Mouse (Mus musculus) midbrain, embryonic 12.5 days (tissue): ENCODE measurements around the gene Card11. TPM values are rescaled to one million over a fixed set of nuclear protein-coding genes. Genes with fewer than 3 reads are reported as not detected.

ENCODE experiments used
- ATAC-seq: fragments of 200-750 bp; cut with Nextera tagmentation; 2 replicates; pipeline ENCODE4 v1.8.0; 2017; ENCODE audit warnings: low read depth, moderate TSS enrichment, moderate library complexity; ENCODE audit not compliant: low FRiP score
- H3K27ac ChIP-seq: fragments of 300-500 bp; sonication (generic); replicated peaks from 2 replicates; pipeline ENCODE4 v1.5.1; 2016; ENCODE audit warnings: mild to moderate bottlenecking
- H3K27me3 ChIP-seq: fragments of 300-500 bp; sonication (generic); 2 replicates; pipeline ENCODE4 v1.6.1; 2016; ENCODE audit warnings: mild to moderate bottlenecking
- H3K36me3 ChIP-seq: fragments of 300-500 bp; sonication (generic); 2 replicates; pipeline ENCODE4 v1.6.1; 2016
- H3K4me1 ChIP-seq: fragments of 300-500 bp; sonication (generic); 2 replicates; pipeline ENCODE4 v1.6.1; 2016
- H3K4me2 ChIP-seq: fragments of 300-500 bp; sonication (generic); replicated peaks from 2 replicates; pipeline ENCODE4 v1.6.1; 2016; ENCODE audit warnings: mild to moderate bottlenecking, moderate library complexity
- H3K4me3 ChIP-seq: fragments of 300-500 bp; sonication (generic); 2 replicates; pipeline ENCODE4 v1.5.1; 2016; ENCODE audit warnings: mild to moderate bottlenecking
- H3K9ac ChIP-seq: fragments of 300-500 bp; sonication (generic); replicated peaks from 2 replicates; pipeline ENCODE4 v1.6.1; 2016; ENCODE audit warnings: mild to moderate bottlenecking, moderate library complexity
- H3K9me3 ChIP-seq: fragments of 300-500 bp; sonication (generic); 2 replicates; pipeline ENCODE4 v1.6.1; 2016; ENCODE audit warnings: mild to moderate bottlenecking
- WGBS: fragments of 180-500 bp; shearing (Covaris S2); methylation state at CpG from one replicate; pipeline ENCODE4 v1.1.7; 2016; 5-methylcytosine and 5-hydroxymethylcytosine counted together
- polyA plus RNA-seq: library from polyadenylated mRNA; unstranded; fragments of >200 nt; fragmentation: Nextera tagmentation; extraction: Ambion mirVana; gene quantifications from 2 replicates; pipeline ENCODE4 v1.2.1, GENCODE M21; 2016

The Card11 gene
- polyA plus RNA-seq, 1 experiment from 2014 or later, result 0.06 TPM

DNA sequence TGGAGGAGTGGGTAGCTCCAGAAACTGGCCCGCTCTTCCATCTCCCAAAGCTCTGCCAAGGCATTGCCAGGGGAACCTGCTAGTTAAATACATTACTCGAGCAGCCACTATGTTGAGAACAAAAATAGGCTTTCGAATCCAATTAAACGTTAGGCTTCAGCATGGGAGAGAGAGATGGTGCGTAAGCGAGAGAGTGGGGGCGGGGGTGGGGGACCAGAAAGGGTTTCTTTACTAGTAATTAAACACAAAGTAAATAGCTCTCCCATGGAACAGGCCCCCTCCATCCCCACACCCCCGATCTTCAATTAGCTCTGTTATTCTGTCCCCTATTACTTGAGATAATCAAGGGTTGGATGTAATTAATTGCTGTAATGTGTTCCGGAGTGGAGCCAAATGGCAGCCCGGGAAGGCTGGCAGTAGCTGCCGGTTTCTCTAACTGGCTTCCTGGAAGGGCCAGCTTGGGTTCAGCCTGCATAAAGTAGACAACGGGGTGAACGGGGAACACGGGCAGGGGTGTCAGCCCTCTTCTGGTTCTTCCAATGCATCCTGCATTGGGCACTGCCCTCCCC lies 59.4 kb downstream of the Card11 start:
- 77% methylated on average over 14 of the region's 14 CpGs for WGBS
- H3K4me2 ChIP-seq, result no peak overlapping the region
- no peaks in the 10 kb centered on the region for H3K27me3 ChIP-seq
- H3K9ac ChIP-seq, result no peak overlapping the region
- no peak overlapping the region for H3K4me3 ChIP-seq
- no peaks in the 10 kb centered on the region for H3K9me3 ChIP-seq
- ATAC-seq, result no peak
- H3K36me3 ChIP-seq, result no peaks in the 10 kb centered on the region
- H3K27ac ChIP-seq, result no peak overlapping the region
- peaks cover 10% of the 10 kb centered on the region; the same call in 1 of the 2 replicates for H3K4me1 ChIP-seq

DNA sequence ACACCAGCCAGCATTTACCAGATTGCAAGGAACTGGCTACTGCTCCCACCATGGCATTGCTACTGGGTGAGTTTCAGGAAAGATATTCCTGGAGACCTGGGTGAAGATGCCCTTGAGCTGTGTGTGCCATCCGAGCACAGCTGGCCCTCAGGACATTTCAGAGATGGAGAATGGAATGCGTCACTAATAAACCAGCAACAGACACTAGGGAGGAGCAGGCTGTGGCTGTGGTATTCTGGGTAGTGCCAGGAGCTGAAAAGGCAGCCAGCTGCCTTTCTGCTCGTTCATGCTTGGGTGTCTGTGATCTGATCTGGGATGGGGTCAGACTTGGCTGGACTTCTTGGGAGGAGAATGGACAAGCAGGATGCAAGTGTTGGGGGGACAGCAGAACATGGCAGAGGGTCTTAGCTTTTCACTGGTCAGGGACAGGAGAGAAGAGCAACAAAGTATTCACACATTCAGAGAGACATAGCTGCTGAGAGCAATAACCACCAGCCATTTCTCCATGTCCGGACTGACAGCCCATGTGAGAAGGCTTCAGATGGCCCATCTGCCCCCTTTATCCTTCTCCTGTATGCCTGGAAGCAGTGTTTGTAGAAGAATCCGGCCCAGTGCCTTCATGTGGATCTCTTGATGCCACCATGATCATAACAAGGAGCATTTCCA lies 60.0 kb downstream of the Card11 start:
- Histone ChIP-seq H3K4me3 (no peak overlapping the region), H3K4me2 (no peak overlapping the region), H3K4me1 (peaks cover 10% of the 10 kb centered on the region; the same call in 1 of the 2 replicates), H3K27ac (no peak overlapping the region), H3K36me3 (no peaks in the 10 kb centered on the region), H3K9me3 (no peaks in the 10 kb centered on the region), H3K9ac (no peak overlapping the region), H3K27me3 (no peaks in the 10 kb centered on the region)
- WGBS, result 72% methylated on average over 5 of the region's 5 CpGs
- ATAC-seq, result no peak

DNA sequence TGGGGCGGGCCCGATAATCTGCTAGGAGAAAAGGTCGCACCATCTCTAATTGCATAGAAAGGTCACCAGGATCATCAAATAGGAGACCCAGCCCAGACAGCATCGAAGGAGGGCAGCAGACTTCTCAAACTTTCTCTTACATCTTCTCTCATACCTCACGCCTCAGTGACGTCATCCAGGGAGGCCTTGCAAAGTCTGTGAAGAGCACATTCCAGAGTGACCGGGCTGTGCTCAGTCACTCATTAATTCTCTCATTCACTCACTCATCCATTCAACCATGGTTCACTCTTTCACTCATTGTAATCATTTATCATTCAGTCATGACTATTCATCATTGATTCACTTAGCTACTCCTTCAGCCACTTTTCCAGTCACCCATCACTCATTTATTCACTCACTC lies 63.6 kb downstream of the Card11 start:
- no peak for ATAC-seq
- peaks cover 10% of the 10 kb centered on the region; the same call in 1 of the 2 replicates for H3K4me1 ChIP-seq
- H3K27me3 ChIP-seq, result no peaks in the 10 kb centered on the region
- H3K4me2 ChIP-seq, result no peak overlapping the region
- H3K4me3 ChIP-seq, result no peak overlapping the region
- H3K36me3 ChIP-seq, result no peaks in the 10 kb centered on the region
- no peaks in the 10 kb centered on the region for H3K9me3 ChIP-seq
- no peak overlapping the region for H3K27ac ChIP-seq
- WGBS, result 79% methylated on average over 7 of the region's 7 CpGs
- H3K9ac ChIP-seq, result no peak overlapping the region

DNA sequence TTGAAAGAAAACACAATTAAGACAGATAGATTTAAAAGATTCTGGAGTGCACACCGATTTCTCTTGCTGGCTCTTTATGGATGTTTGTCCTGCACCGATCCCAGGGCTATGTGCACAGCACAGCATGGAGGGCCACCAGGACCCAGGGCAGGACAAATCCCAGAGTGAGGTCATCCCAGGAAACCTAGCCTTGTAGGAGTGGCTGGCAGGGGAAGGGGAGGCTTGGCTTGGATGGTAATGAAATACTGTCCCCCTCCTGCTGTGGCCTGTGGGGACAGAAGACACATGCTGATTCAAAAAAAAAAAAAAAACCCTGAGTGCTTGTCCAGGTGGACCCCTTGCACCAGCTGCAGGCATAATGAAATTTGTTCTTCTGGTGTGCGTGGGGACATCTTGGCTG lies 64.5 kb downstream of the Card11 start:
- H3K9me3 ChIP-seq, result no peaks in the 10 kb centered on the region
- ATAC-seq, result no peak
- no peak overlapping the region for H3K9ac ChIP-seq
- H3K27me3 ChIP-seq, result no peaks in the 10 kb centered on the region
- peaks cover 10% of the 10 kb centered on the region; the same call in 1 of the 2 replicates for H3K4me1 ChIP-seq
- no peak overlapping the region for H3K27ac ChIP-seq
- 92% methylated on average over 3 of the region's 3 CpGs for WGBS
- H3K4me3 ChIP-seq, result no peak overlapping the region
- H3K4me2 ChIP-seq, result no peak overlapping the region
- H3K36me3 ChIP-seq, result no peaks in the 10 kb centered on the region

DNA sequence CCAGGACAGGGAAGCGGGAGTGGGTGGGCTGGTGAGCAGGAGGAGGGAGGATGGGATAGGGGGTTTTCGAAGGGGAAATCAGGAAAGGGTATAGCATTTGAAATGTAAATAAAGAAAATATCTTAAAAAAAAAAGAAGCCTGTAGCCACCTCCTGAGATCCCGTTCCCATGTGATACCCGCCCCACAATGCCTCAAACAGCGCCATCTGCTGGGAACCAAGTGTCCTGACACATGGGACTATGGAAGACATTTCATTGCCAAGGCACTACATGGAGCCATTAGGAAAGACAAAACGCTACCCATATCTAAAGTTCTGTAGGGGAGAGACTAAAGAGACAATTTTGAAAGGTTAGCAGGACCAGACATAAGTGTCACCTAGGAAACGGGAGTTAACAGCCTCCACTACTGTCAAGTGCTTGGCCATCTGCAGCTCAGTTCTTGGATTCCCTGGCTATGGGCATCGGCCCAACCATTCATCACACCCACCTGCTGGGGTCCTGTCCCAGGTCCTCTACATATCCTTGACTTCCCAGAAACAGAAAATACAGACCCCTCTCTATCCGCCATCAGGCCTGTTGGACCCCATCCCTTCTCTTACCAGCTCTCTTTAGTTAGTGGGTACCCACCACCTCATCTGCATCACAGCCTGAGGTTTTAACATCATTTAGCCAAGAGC lies 65.6 kb downstream of the Card11 start:
- Histone ChIP-seq H3K27me3 (no peaks in the 10 kb centered on the region), H3K36me3 (no peaks in the 10 kb centered on the region), H3K4me3 (no peak overlapping the region), H3K9me3 (no peaks in the 10 kb centered on the region), H3K4me2 (no peak overlapping the region), H3K9ac (no peak overlapping the region), H3K27ac (no peak overlapping the region), H3K4me1 (no peaks in the 10 kb centered on the region)
- WGBS, result 82% methylated on average over 9 of the region's 9 CpGs
- ATAC-seq, result no peak

DNA sequence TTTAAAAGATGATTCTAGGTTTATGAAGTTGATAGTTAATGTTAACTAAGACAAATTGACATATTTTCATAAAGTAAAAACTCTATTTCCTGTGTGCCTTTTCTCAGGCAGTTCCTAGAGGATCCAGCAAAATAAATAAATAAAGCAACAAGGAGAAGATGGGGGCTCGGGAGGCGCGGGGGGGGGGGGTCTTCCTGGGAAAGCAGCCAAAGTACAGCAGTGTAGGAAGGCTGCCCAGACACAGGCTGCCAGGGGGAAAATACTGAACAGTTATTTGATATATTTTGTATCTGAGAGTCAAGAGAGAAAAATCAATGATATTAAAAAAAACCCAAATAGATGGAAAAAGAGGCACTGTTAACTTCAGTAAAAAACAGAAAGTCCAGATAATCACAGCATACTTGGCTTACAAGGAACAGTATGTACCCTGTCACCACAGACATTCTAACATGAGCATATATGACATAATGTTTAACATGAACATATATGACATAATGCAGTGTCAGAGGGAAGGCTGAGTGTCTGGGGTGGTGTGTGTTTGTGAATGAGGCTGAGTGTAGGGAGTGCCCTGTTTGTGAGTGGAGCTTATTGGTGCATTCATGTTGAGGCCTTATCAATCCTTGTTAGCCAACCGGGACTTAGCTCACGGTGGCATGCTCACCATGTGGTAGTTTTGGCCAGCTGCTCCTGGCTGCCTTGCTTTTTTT lies 68.7 kb downstream of the Card11 start:
- no peak overlapping the region for H3K4me2 ChIP-seq
- no peak overlapping the region for H3K4me3 ChIP-seq
- H3K4me1 ChIP-seq, result no peaks in the 10 kb centered on the region
- no peaks in the 10 kb centered on the region for H3K9me3 ChIP-seq
- H3K36me3 ChIP-seq, result no peaks in the 10 kb centered on the region
- no peak overlapping the region for H3K9ac ChIP-seq
- H3K27ac ChIP-seq, result no peak overlapping the region
- 75% methylated on average over 5 of the region's 5 CpGs for WGBS
- no peaks in the 10 kb centered on the region for H3K27me3 ChIP-seq
- ATAC-seq, result no peak

DNA sequence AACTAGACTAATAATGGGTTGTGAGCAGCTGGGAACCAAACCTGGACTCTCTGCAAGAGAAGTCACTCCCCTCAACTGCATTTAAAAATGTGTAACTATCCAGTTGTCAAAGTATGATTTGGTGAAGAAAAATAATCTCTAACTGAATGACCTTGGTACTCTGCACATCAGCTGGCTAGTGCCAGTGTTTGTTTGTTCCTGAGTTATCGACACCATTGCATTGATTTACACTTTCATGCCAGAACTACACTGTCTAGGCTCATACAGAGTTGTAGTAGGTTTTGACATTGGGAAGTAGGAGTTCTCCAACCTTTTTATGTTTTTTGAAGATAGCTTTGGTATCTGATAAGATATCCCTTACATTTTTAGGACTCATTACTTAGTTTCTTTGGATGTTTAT lies 81.9 kb downstream of the Card11 start:
- no peak for ATAC-seq
- Histone ChIP-seq H3K4me2 (no peak overlapping the region), H3K9me3 (peaks cover 11% of the 10 kb centered on the region; the same call in 1 of the 2 replicates), H3K36me3 (no peaks in the 10 kb centered on the region), H3K27me3 (no peaks in the 10 kb centered on the region), H3K4me1 (no peaks in the 10 kb centered on the region), H3K27ac (no peak overlapping the region), H3K9ac (no peak overlapping the region), H3K4me3 (no peak overlapping the region)
- 98% methylated on average over 1 of the region's 1 CpGs for WGBS

DNA sequence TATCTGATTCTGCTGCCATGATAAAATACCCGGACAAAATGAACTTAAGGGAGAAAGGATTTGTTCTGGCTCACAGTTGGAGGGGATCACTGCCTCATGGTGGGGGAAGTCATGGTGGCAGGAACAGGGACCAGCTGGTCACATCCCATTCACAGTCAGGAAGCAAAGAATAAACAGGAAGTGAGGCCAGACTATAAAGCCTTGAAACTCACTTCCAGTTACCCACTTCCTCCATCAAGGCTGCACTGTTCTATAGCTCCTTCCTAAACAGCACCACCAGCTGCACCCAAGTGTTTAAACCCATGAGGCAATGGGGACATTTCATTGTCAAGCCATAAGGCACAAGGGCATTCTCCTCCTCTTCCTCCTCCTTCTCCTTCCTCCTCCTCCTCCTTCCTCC lies 82.6 kb downstream of the Card11 start:
- H3K9ac ChIP-seq, result no peak overlapping the region
- H3K36me3 ChIP-seq, result no peaks in the 10 kb centered on the region
- 92% methylated on average over 1 of the region's 1 CpGs for WGBS
- peaks cover 11% of the 10 kb centered on the region; the same call in 1 of the 2 replicates for H3K9me3 ChIP-seq
- no peak for ATAC-seq
- no peak overlapping the region for H3K4me3 ChIP-seq
- H3K27me3 ChIP-seq, result no peaks in the 10 kb centered on the region
- H3K27ac ChIP-seq, result no peak overlapping the region
- H3K4me1 ChIP-seq, result no peaks in the 10 kb centered on the region
- H3K4me2 ChIP-seq, result no peak overlapping the region

DNA sequence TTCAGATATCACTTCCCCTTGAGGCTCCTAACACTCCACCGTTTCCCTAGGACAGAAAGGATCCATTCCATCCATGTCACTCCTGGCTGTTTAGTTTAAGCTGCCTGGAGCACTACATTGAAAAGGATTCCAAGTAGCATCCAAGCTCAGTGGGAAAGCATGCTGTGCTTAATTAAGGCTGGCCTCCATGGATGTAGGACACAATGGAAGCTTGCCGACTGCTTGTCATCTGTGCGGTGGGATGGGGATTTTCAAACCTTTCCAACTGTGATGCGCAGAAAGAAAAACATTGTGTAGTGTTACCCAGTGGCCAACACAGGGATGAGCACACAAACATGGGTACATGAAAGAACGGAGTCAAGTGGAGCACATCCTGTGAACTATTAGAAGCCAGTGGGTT lies 89.5 kb downstream of the Card11 start:
- WGBS, result 64% methylated on average over 5 of the region's 5 CpGs
- Histone ChIP-seq H3K4me1 (no peaks in the 10 kb centered on the region), H3K36me3 (no peaks in the 10 kb centered on the region)

DNA sequence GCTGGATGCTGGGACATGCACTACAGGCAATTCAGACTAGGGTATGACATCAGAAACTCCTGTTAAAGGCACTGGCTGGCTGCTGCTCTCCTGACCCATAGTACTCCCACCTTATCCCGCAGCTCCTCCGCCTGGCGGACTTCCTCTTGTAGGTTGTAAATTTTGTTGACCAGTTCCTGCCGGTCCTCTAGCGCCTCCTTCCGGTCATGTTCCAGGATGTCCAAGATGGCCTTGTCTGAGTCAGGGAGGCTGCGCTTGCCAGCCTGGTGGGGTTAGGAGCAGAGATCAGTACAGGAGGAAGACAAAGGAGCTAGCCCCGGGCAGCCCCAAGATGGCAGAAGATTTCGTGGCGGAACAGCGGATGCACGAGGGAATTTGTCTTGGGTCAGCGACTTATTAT lies 99.5 kb downstream of the Card11 start:
- no peak overlapping the region for H3K4me3 ChIP-seq
- 88% methylated on average over 13 of the region's 13 CpGs for WGBS
- no peak overlapping the region for H3K4me2 ChIP-seq
- H3K36me3 ChIP-seq, result no peaks in the 10 kb centered on the region
- no peaks in the 10 kb centered on the region for H3K4me1 ChIP-seq
- no peak overlapping the region for H3K27ac ChIP-seq
- ATAC-seq, result no peak
- no peaks in the 10 kb centered on the region for H3K27me3 ChIP-seq
- H3K9ac ChIP-seq, result no peak overlapping the region
- H3K9me3 ChIP-seq, result no peaks in the 10 kb centered on the region

More for the DNA sequence above, 89.5 kb downstream of the Card11 start:
- no peak overlapping the region for H3K4me2 ChIP-seq
- no peak overlapping the region for H3K4me3 ChIP-seq
- H3K27ac ChIP-seq, result no peak overlapping the region
- H3K9me3 ChIP-seq, result no peaks in the 10 kb centered on the region
- H3K9ac ChIP-seq, result no peak overlapping the region
- no peaks in the 10 kb centered on the region for H3K27me3 ChIP-seq
- no peak for ATAC-seq

DNA sequence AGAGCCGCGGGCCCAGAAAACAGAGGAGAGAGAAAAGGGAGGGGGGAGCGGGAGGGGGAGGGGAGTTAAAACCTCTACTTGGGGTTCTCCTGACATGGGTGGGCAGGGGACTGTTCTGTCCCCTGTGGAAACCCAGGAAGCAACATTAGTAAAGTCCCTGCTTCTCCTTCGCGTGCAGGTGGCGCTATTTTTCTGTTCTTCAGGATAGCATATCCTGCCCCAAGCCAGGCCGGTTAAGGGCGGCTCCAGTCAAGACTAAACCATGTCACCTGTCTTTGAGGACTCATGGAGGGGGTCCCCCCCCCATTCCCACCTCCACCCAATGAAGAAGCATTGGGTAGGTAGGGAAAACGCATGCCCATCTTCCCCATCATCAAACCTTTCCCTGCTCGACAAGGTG lies 109.3 kb downstream of the Card11 start:
- no peak overlapping the region for H3K9ac ChIP-seq
- H3K4me3 ChIP-seq, result no peak overlapping the region
- H3K27ac ChIP-seq, result no peak overlapping the region
- ATAC-seq, result no peak
- whole genome bisulfite sequencing, result 55% methylated on average over 10 of the region's 10 CpGs
- 0 out of 2 replicates have a peak, but pooled peaks cover 5% of the 10 kb centered on the region for H3K4me1 ChIP-seq
- H3K36me3 ChIP-seq, result no peaks in the 10 kb centered on the region
- H3K4me2 ChIP-seq, result no peak overlapping the region
- H3K27me3 ChIP-seq, result peaks cover 3% of the 10 kb centered on the region; the same call in 1 of the 2 replicates
- H3K9me3 ChIP-seq, result no peaks in the 10 kb centered on the region

DNA sequence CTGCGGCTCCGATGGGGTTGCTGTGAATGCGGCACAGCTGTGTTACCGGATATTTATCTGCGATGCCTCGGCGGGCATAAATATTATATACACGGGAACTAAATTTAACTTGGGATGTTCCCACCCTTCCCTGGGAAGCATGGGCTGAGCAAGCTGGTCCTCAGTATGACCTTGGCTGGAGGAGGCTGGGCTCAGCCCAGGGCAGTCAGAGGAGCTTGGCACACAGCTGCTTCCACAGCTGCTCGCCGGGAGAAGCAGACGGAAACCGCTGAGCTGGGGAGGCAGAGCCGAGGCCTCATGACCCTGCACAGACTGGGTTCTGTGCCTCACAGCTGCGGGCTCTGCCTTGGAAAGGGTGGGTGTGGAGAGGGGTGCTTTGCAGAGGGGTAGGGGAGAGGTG lies 110.3 kb downstream of the Card11 start:
- Histone ChIP-seq H3K4me1 (0 out of 2 replicates have a peak, but pooled peaks cover 5% of the 10 kb centered on the region), H3K9ac (no peak overlapping the region), H3K4me3 (no peak overlapping the region), H3K4me2 (no peak overlapping the region), H3K27ac (no peak overlapping the region), H3K9me3 (no peaks in the 10 kb centered on the region), H3K36me3 (no peaks in the 10 kb centered on the region), H3K27me3 (peaks cover 3% of the 10 kb centered on the region; the same call in 1 of the 2 replicates)
- ATAC-seq, result no peak
- WGBS, result 76% methylated on average over 14 of the region's 14 CpGs
